Mouse (Mus musculus): ENCODE results near the gene Ppp1r18.
"Not testable (repeated sequence)": the region's sequence is repeated elsewhere in the genome, so short reads cannot be mapped to it uniquely, and the experiment has no call there.

Gene Ppp1r18

GRCm38 (mm10) chr17:35837487-35837886, 27.9 kb upstream of the Ppp1r18 start:
- DNase-seq = peak; percentile 78

- peak; percentile 98 for DNase-seq
These were observed 27.3 kb upstream of the Ppp1r18 start, which contains the start of gene Tubb5 for GRCm38 (mm10) chr17:35838122-35838544. Gene Tubb5 (minus strand): TSS chr17:35838306.

- DNase-seq = no peak
These were observed 26.8 kb upstream of the Ppp1r18 start for GRCm38 (mm10) chr17:35838570-35838969.

- not testable (repeated sequence) for DNase-seq
These were observed 26.4 kb upstream of the Ppp1r18 start for GRCm38 (mm10) chr17:35839002-35839401.

GRCm38 (mm10) chr17:35840561-35840960, 24.8 kb upstream of the Ppp1r18 start:
- DNase-seq = no peak

GRCm38 (mm10) chr17:35841076-35841950, 24.1 kb upstream of the Ppp1r18 start, which contains the start of gene Mdc1:
Gene Mdc1 (plus strand): TSS chr17:35841515.
- DNase-seq = peak; percentile 100

GRCm38 (mm10) chr17:35842006-35842405, 23.4 kb upstream of the Ppp1r18 start:
- DNase-seq = no peak

GRCm38 (mm10) chr17:35843514-35843913, 21.9 kb upstream of the Ppp1r18 start:
- no peak for DNase-seq

- peak; percentile 57 for DNase-seq
These were observed 17.3 kb upstream of the Ppp1r18 start for GRCm38 (mm10) chr17:35848112-35848511.

GRCm38 (mm10) chr17:35850974-35851373, 14.4 kb upstream of the Ppp1r18 start:
- DNase-seq = no peak

- DNase-seq = no peak
These were observed 6.0 kb upstream of the Ppp1r18 start for GRCm38 (mm10) chr17:35859371-35859770.

GRCm38 (mm10) chr17:35859835-35860234, 5.6 kb upstream of the Ppp1r18 start:
- no peak for DNase-seq

GRCm38 (mm10) chr17:35860831-35861197, 4.6 kb upstream of the Ppp1r18 start:
- DNase-seq = no peak

- peak; percentile 93 for DNase-seq
These were observed 4.1 kb upstream of the Ppp1r18 start, which contains the start of gene Nrm for GRCm38 (mm10) chr17:35861198-35861857. Gene Nrm (plus strand): TSS chr17:35861318.

- no peak for DNase-seq
These were observed 500 bp upstream of the Ppp1r18 start for GRCm38 (mm10) chr17:35864832-35865353.

GRCm38 (mm10) chr17:35866281-35866831, 963 bp downstream of the Ppp1r18 start:
- DNase-seq = no peak

GRCm38 (mm10) chr17:35866911-35867890, 1.8 kb downstream of the Ppp1r18 start:
- DNase-seq = peak; percentile 30

GRCm38 (mm10) chr17:35868165-35868820, 2.9 kb downstream of the Ppp1r18 start:
- DNase-seq = no peak

GRCm38 (mm10) chr17:35868961-35869345, 3.6 kb downstream of the Ppp1r18 start:
- DNase-seq = no peak

GRCm38 (mm10) chr17:35869346-35870067, 4.1 kb downstream of the Ppp1r18 start:
- DNase-seq = peak; percentile 31

Measured in retina, postnatal 1 day (tissue).